Mouse (Mus musculus) 416B (cell line): ENCODE measurements around the gene Sfpq.

ENCODE experiments used
- DNase-seq: peaks from one replicate; pipeline ENCODE4 v3.0.0; 2011; ENCODE audit warnings: low read depth

Gene Sfpq

GRCm38 (mm10) chr4:127027228-127028190, 6.4 kb downstream of the Sfpq start:
- peak; percentile 63 for DNase-seq

GRCm38 (mm10) chr4:127037158-127037557, 16.0 kb downstream of the Sfpq start:
- no peak for DNase-seq

- peak; percentile 42 for DNase-seq
Observed at GRCm38 (mm10) chr4:127037908-127038827, 17.0 kb downstream of the Sfpq start.

GRCm38 (mm10) chr4:127038828-127039349, 17.8 kb downstream of the Sfpq start:
- DNase-seq, result no peak

- DNase-seq, result peak; percentile 45
Observed at GRCm38 (mm10) chr4:127039871-127040483, 18.9 kb downstream of the Sfpq start.

GRCm38 (mm10) chr4:127043540-127043939, 22.4 kb downstream of the Sfpq start:
- no peak for DNase-seq

- DNase-seq, result no peak
Observed at GRCm38 (mm10) chr4:127051121-127051520, 30.0 kb downstream of the Sfpq start.

- DNase-seq, result no peak
Observed at GRCm38 (mm10) chr4:127053071-127053470, 31.9 kb downstream of the Sfpq start.

GRCm38 (mm10) chr4:127054522-127055198, 33.5 kb downstream of the Sfpq start:
- DNase-seq, result peak; percentile 87

- peak; percentile 89 for DNase-seq
Observed at GRCm38 (mm10) chr4:127060585-127061290, 39.6 kb downstream of the Sfpq start, which contains the start of gene Zmym1. Zmym1 (minus strand) TSS chr4:127061152.

GRCm38 (mm10) chr4:127064051-127064450, 42.9 kb downstream of the Sfpq start:
- DNase-seq, result no peak

GRCm38 (mm10) chr4:127074915-127075314, 53.8 kb downstream of the Sfpq start:
- peak; percentile 41 for DNase-seq

- DNase-seq, result peak; percentile 95
Observed at GRCm38 (mm10) chr4:127076875-127077548, 55.9 kb downstream of the Sfpq start, which contains the start of gene Zmym6. Zmym6 (plus strand) TSS chr4:127077383.

GRCm38 (mm10) chr4:127080806-127081205, 59.7 kb downstream of the Sfpq start:
- no peak for DNase-seq

GRCm38 (mm10) chr4:127083131-127083530, 62.0 kb downstream of the Sfpq start:
- DNase-seq, result no peak

GRCm38 (mm10) chr4:127085761-127086160, 64.6 kb downstream of the Sfpq start:
- DNase-seq, result no peak
